Mouse (Mus musculus) forebrain, embryonic 16.5 days (tissue): ENCODE results near the gene Tia1. TPM values are rescaled to one million over a fixed set of nuclear protein-coding genes. Genes with fewer than 3 reads are reported as not detected.

Experiments used
- ATAC-seq: fragments of 200-750 bp; cut with Nextera tagmentation; 2 replicates; pipeline ENCODE4 v1.8.0; 2017; ENCODE audit warnings: mild to moderate bottlenecking, moderate library complexity
- H3K27ac ChIP-seq: fragments of 300-500 bp; sonication (generic); 2 replicates; pipeline ENCODE4 v1.5.1; 2014; ENCODE audit warnings: low read length, control low read depth
- H3K27me3 ChIP-seq: fragments of 300-500 bp; sonication (generic); replicated peaks from 2 replicates; pipeline ENCODE4 v1.6.1; 2014; ENCODE audit warnings: low read length; ENCODE audit not compliant: control insufficient read depth, insufficient read depth
- H3K36me3 ChIP-seq: fragments of 300-500 bp; sonication (generic); 2 replicates; pipeline ENCODE4 v1.6.1; 2014; ENCODE audit not compliant: control insufficient read depth, insufficient read depth
- H3K4me1 ChIP-seq: fragments of 300-500 bp; sonication (generic); replicated peaks from 2 replicates; pipeline ENCODE4 v1.6.1; 2014; ENCODE audit warnings: low read length; ENCODE audit not compliant: control insufficient read depth, insufficient read depth
- H3K4me2 ChIP-seq: fragments of 300-500 bp; sonication (generic); 2 replicates; pipeline ENCODE4 v1.6.1; 2014; ENCODE audit warnings: mild to moderate bottlenecking, low read length, control low read depth
- H3K4me3 ChIP-seq: fragments of 300-500 bp; sonication (generic); replicated peaks from 2 replicates; pipeline ENCODE4 v1.5.1; 2014; ENCODE audit warnings: mild to moderate bottlenecking, low read length, control low read depth
- H3K9ac ChIP-seq: fragments of 300-500 bp; sonication (generic); replicated peaks from 2 replicates; pipeline ENCODE4 v1.6.1; 2014; ENCODE audit warnings: low read depth, low read length, control low read depth
- H3K9me3 ChIP-seq: fragments of 300-500 bp; sonication (generic); 2 replicates; pipeline ENCODE4 v1.6.1; 2016; ENCODE audit warnings: low read length; ENCODE audit not compliant: control insufficient read depth
- WGBS: fragments of 180-500 bp; shearing (Covaris S2); extraction: QIAGEN DNeasy Blood & Tissue Kit; methylation state at CpG from one replicate; pipeline ENCODE4 v1.1.7; 2014; 5-methylcytosine and 5-hydroxymethylcytosine counted together
- polyA plus RNA-seq: library from polyadenylated mRNA; unstranded; fragments of >200 nt; fragmentation: Nextera tagmentation; extraction: Ambion mirVana; gene quantifications from 2 replicates; pipeline ENCODE4 v1.2.1, GENCODE M21; 2015

The Tia1 gene
- polyA plus RNA-seq, 1 experiment from 2014 or later: 414 TPM

DNA sequence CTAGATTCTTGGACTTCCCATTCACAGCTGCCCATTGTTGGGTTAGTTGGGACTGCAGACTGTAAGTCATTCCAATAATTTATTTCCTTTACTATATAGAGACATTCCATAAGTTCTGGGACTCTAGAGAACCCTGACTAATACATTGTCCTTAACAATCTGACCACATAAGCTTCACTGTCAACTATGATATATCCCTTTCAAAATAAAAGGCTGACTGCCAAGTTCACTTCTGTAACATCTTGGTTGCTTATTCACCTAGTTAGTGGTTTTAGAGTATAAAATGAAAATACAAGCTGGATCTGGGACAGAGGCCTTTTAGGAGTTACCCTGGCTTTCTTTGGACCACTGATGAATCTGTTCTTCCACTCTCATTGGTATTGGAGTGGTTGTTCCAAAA, 21.5 kb upstream of the Tia1 start:
- peaks cover 27% of the 10 kb centered on the region for H3K36me3 ChIP-seq

DNA sequence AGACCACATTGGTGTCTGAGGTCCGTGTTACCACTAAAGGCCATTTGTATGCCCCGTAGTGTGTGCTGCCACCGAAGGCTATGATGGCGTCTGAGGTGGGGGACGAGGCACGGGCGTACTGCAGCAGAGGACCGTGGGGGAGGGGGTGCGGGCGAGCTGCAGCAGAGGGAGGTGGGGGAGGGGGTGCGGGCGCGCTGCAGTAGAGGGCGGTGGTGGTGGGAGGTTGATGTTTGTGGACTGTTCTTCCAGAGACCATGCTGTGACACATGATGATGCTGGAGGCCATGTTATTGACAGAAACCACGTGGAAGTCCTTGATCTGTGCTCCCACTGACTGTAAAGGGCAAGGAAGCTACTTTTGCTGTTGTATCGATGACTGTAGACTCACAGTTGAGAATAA, 20.6 kb upstream of the Tia1 start:
- Histone ChIP-seq H3K9me3 (no peaks in the 10 kb centered on the region), H3K36me3 (peaks cover 28% of the 10 kb centered on the region), H3K27me3 (no peaks in the 10 kb centered on the region), H3K9ac (no peak overlapping the region), H3K4me3 (no peak overlapping the region), H3K27ac (no peak overlapping the region), H3K4me2 (no peak overlapping the region), H3K4me1 (no peaks in the 10 kb centered on the region)
- ATAC-seq: no peak
- 59% methylated on average over 16 of the region's 16 CpGs for WGBS

More for the DNA sequence above, 21.5 kb upstream of the Tia1 start:
- H3K4me3 ChIP-seq: no peak overlapping the region
- no peaks in the 10 kb centered on the region for H3K9me3 ChIP-seq
- no peaks in the 10 kb centered on the region for H3K4me1 ChIP-seq
- H3K27ac ChIP-seq: no peak overlapping the region
- ATAC-seq: no peak
- no peak overlapping the region for H3K9ac ChIP-seq
- H3K4me2 ChIP-seq: no peak overlapping the region
- no peaks in the 10 kb centered on the region for H3K27me3 ChIP-seq

DNA sequence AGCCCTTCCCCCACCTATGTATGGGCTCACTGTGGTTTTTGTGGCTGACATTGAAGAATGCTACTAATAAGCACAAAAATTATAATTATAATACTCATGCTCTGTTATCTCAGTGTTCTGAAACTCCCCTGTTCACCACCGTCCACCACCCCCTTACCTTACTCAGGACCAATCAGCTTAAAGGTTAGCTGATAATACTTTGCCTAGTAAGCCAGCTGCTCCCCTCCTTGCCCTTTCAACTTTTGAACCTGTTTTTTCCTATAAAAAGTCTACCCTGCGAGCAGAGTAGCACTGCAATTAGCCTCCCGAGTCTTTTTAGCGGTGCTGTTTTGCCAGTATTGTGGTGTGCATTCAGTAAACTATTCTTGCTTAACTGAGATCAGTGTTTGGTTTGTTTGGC, 19.3 kb upstream of the Tia1 start:
- no peak for ATAC-seq
- H3K4me3 ChIP-seq: no peak overlapping the region
- H3K4me2 ChIP-seq: no peak overlapping the region
- no peaks in the 10 kb centered on the region for H3K9me3 ChIP-seq
- H3K36me3 ChIP-seq: peaks cover 33% of the 10 kb centered on the region
- H3K27ac ChIP-seq: no peak overlapping the region
- WGBS: 71% methylated on average over 4 of the region's 4 CpGs
- no peaks in the 10 kb centered on the region for H3K27me3 ChIP-seq
- no peak overlapping the region for H3K9ac ChIP-seq
- no peaks in the 10 kb centered on the region for H3K4me1 ChIP-seq

DNA sequence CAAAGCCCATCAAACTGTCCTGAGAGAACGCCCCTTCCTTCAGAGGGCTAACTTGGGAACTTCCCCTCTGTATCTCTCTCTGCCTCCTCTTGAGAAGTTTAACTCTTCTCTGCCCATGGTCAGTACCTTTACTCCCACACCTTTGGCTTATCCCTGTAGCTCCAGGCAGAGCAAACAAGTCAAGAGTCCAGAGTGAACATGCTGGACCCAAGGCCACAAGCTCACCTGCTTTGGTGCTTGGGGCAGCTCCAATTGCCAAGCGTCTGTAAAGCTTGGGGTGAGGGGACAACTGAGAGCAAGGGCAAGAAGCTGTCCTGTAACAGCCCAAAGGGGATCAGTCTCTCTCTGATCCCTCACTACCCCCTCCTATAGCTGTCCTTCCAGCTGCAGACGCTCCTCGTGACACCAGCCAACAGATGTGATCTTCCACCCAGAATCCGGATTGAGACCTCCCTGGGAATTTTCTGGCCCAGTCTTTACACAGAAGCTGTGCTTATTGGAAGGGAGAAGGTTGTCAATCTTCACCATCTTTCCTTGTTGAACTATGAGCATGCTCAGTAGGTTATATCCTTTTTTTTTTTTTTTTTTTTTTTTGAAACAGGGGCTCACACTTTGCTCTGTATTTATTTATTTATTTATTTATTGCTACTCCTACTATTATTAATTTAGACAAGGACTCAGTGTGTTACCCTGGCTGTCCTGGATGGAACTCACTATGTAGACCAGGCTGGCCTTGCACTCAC, 18.5 kb upstream of the Tia1 start:
- no peaks in the 10 kb centered on the region for H3K4me1 ChIP-seq
- no peak for ATAC-seq
- no peak overlapping the region for H3K4me3 ChIP-seq
- WGBS: 86% methylated on average over 5 of the region's 5 CpGs
- H3K9ac ChIP-seq: no peak overlapping the region
- H3K36me3 ChIP-seq: peaks cover 41% of the 10 kb centered on the region
- no peaks in the 10 kb centered on the region for H3K27me3 ChIP-seq
- no peak overlapping the region for H3K27ac ChIP-seq
- H3K4me2 ChIP-seq: no peak overlapping the region
- no peaks in the 10 kb centered on the region for H3K9me3 ChIP-seq

DNA sequence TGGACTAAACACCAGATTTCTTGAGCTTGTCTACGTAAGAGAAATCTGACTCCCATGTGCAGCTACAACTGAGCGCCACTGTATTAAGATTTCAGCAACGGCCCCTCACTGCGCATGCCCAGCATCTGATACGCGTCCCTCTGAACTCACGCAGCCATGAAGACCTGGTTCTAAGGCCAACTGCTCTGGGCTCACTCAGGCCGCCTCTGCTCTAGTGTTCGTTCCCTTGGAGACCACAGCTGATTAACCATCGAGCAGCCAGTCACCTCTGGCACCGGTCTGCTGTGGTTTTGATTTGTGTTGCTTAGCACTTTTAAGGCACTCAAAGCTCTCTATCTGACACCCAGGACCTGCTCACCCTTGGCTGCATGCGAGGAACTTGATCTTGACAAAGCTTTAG, 16.7 kb upstream of the Tia1 start:
- H3K4me2 ChIP-seq: no peak overlapping the region
- H3K4me1 ChIP-seq: no peaks in the 10 kb centered on the region
- no peak for ATAC-seq
- H3K27ac ChIP-seq: no peak overlapping the region
- no peaks in the 10 kb centered on the region for H3K27me3 ChIP-seq
- no peaks in the 10 kb centered on the region for H3K9me3 ChIP-seq
- H3K9ac ChIP-seq: no peak overlapping the region
- H3K36me3 ChIP-seq: peaks cover 55% of the 10 kb centered on the region
- 87% methylated on average over 12 of the region's 12 CpGs for WGBS
- no peak overlapping the region for H3K4me3 ChIP-seq

DNA sequence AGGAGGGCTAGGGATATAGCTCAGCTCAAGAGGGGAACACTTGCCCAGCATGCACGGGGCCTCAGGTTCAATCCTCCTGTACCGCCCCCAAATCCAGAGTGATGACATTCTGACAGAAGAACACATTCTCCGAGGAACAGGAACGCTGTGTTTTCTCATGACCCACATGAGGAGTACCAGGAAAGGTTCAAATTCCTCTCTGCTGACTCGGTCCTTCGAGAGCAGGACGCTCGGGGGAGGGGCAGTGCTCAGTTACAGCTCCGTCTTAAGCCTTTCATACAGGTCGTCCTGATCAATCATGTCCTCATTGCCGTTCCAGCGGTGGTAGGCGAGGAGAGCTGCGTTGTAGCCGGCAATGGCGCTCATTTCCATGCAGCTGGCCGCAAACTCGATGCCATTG, 15.6 kb upstream of the Tia1 start:
- Histone ChIP-seq H3K4me3 (no peak overlapping the region), H3K9ac (no peak overlapping the region), H3K4me2 (no peak overlapping the region), H3K27ac (no peak overlapping the region), H3K4me1 (no peaks in the 10 kb centered on the region), H3K36me3 (peaks cover 55% of the 10 kb centered on the region), H3K9me3 (no peaks in the 10 kb centered on the region), H3K27me3 (no peaks in the 10 kb centered on the region)
- 88% methylated on average over 18 of the region's 18 CpGs for WGBS
- no peak for ATAC-seq

DNA sequence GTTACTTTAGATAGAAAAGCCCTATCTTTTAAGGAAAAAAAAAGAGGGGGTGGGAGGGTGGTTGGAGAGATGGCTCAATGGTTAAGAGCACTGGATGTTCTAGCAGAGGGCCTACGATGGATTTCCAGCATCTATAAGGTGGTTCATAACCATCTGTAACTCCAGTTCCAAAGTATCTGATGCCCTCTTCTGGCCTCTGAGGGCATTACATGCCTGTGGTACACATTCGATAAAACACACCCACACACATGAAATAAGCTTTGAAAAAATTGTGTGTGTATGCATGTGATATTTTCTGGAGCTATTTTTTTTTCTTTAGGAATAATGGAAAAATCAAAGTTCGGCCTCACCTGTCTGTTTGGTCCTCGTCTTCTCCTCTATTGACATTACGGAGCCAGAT, 12.7 kb upstream of the Tia1 start:
- no peak overlapping the region for H3K9ac ChIP-seq
- no peaks in the 10 kb centered on the region for H3K27me3 ChIP-seq
- H3K9me3 ChIP-seq: no peaks in the 10 kb centered on the region
- H3K4me2 ChIP-seq: no peak overlapping the region
- peaks cover 18% of the 10 kb centered on the region for H3K4me1 ChIP-seq
- ATAC-seq: no peak
- H3K27ac ChIP-seq: no peak overlapping the region
- H3K36me3 ChIP-seq: peaks cover 47% of the 10 kb centered on the region
- 92% methylated on average over 5 of the region's 5 CpGs for whole genome bisulfite sequencing
- no peak overlapping the region for H3K4me3 ChIP-seq

DNA sequence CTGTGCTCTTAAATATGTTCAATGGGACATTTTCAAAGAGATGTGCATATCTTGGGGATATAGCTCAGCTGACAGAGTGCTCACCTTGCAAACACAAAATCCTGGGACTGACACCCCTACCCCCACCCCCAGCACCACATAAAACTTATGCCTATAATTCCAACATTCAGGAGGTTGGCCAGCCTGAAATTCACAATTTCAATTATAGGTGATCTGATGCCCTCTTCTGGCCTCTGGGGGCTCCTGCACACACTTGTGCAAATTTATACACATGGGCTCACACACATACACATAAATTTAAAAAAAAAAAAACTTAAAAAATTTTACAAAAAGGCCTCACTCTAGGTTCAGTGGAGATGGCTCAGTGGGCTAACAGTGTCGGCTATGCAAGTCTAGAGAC, 10.8 kb upstream of the Tia1 start:
- no peaks in the 10 kb centered on the region for H3K27me3 ChIP-seq
- H3K9me3 ChIP-seq: no peaks in the 10 kb centered on the region
- ATAC-seq: no peak
- H3K36me3 ChIP-seq: peaks cover 36% of the 10 kb centered on the region
- H3K9ac ChIP-seq: no peak overlapping the region
- H3K4me2 ChIP-seq: no peak overlapping the region
- H3K4me3 ChIP-seq: no peak overlapping the region
- 89% methylated on average over 1 of the region's 1 CpGs for WGBS
- peaks cover 24% of the 10 kb centered on the region for H3K4me1 ChIP-seq
- no peak overlapping the region for H3K27ac ChIP-seq

DNA sequence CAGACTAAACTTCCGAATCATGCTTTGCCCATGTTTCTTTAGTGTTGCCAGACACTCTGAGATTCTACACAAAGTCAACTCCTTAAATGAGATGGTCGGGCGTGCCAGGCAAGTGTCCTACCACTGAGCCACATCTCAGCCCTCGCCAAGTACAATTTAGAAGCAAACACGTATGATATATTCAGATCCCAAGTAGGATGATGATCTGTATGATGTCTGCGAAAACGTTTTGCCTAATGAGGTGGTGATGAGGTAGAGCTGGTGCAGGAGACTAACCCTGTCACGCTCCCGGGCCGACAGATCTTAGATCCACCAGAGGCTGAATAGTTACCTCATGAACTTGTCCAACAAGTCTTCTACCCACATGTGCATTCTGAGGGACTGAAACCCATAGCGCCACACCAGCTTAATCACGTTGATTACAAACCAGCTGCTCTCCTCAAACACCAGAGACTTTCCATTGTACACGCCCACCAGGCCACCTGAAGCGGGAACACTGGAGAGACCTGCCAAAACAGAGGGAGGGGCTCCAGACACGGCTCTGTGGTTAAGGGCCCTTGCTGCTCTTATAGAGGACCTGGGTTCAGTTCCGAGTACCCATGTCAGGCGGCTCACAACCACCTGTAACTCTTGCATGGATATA, 9.8 kb upstream of the Tia1 start:
- no peak overlapping the region for H3K27ac ChIP-seq
- H3K27me3 ChIP-seq: no peaks in the 10 kb centered on the region
- H3K9me3 ChIP-seq: no peaks in the 10 kb centered on the region
- H3K36me3 ChIP-seq: peaks cover 26% of the 10 kb centered on the region
- H3K4me2 ChIP-seq: no peak overlapping the region
- no peak for ATAC-seq
- no peak overlapping the region for H3K9ac ChIP-seq
- 90% methylated on average over 17 of the region's 17 CpGs for WGBS
- peaks cover 24% of the 10 kb centered on the region for H3K4me1 ChIP-seq
- no peak overlapping the region for H3K4me3 ChIP-seq
